Mouse (Mus musculus) C2C12 (cell line): ENCODE results near the gene AI464131.

ENCODE experiments used
- CEBPB ChIP-seq: IDR thresholded peaks from one replicate; pipeline ENCODE4 v1.6.1; 2011; ENCODE audit warnings: low read depth, mild to moderate bottlenecking, control low read depth, moderate library complexity
- CTCF ChIP-seq: IDR thresholded peaks from one replicate; pipeline ENCODE4 v1.5.1; 2011; ENCODE audit not compliant: control insufficient read depth, insufficient read depth, insufficient read length

- TF ChIP-seq CTCF (no peak), CEBPB (no peak)
Measured at GRCm38 (mm10) chr4:41495850-41496249, 7.0 kb downstream of the AI464131 start.
